Mouse (Mus musculus) intestine, embryonic 16.5 days (tissue): Measurements from ENCODE around the gene Snrpg. TPM values are rescaled to one million over a fixed set of nuclear protein-coding genes. Genes with fewer than 3 reads are reported as not detected.

ENCODE experiments used
- ATAC-seq: fragments of 200-750 bp; cut with Nextera tagmentation; 2 replicates; pipeline ENCODE4 v1.8.0; 2017; ENCODE audit warnings: moderate TSS enrichment, moderate library complexity
- H3K27ac ChIP-seq: fragments of 300-500 bp; sonication (generic); 2 replicates; pipeline ENCODE4 v1.5.1; 2014; ENCODE audit warnings: mild to moderate bottlenecking, low read length
- H3K27me3 ChIP-seq: fragments of 300-500 bp; sonication (generic); replicated peaks from 2 replicates; pipeline ENCODE4 v1.6.1; 2014; ENCODE audit warnings: low read length, control low read depth, mixed read lengths; ENCODE audit not compliant: control insufficient read depth, insufficient read depth
- H3K36me3 ChIP-seq: fragments of 300-500 bp; sonication (generic); 2 replicates; pipeline ENCODE4 v1.6.1; 2014; ENCODE audit warnings: low read length, control low read depth; ENCODE audit not compliant: control insufficient read depth, insufficient read depth
- H3K4me1 ChIP-seq: fragments of 300-500 bp; sonication (generic); 2 replicates; pipeline ENCODE4 v1.6.1; 2014; ENCODE audit warnings: low read length, control low read depth, mixed read lengths; ENCODE audit not compliant: control insufficient read depth, insufficient read depth
- H3K4me2 ChIP-seq: fragments of 300-500 bp; sonication (generic); 2 replicates; pipeline ENCODE4 v1.6.1; 2014; ENCODE audit warnings: low read depth, low read length, control low read depth
- H3K4me3 ChIP-seq: fragments of 300-500 bp; sonication (generic); 2 replicates; pipeline ENCODE4 v1.5.1; 2014; ENCODE audit warnings: mild to moderate bottlenecking, low read length
- H3K9ac ChIP-seq: fragments of 300-500 bp; sonication (generic); 2 replicates; pipeline ENCODE4 v1.6.1; 2014; ENCODE audit warnings: low read depth, low read length
- H3K9me3 ChIP-seq: fragments of 300-500 bp; sonication (generic); 2 replicates; pipeline ENCODE4 v1.6.1; 2016; ENCODE audit warnings: low read length, control low read depth; ENCODE audit not compliant: control insufficient read depth
- WGBS: fragments of 180-500 bp; shearing (Covaris S2); extraction: QIAGEN DNeasy Blood & Tissue Kit; methylation state at CpG from one replicate; pipeline ENCODE4 v1.1.7; 2014; 5-methylcytosine and 5-hydroxymethylcytosine counted together
- polyA plus RNA-seq: library from polyadenylated mRNA; unstranded; fragments of >200 nt; fragmentation: Nextera tagmentation; extraction: Ambion mirVana; gene quantifications from 2 replicates; pipeline ENCODE4 v1.2.1, GENCODE M21; 2015

The Snrpg gene
- polyA plus RNA-seq, 1 experiment from 2014 or later, result 465 TPM

DNA sequence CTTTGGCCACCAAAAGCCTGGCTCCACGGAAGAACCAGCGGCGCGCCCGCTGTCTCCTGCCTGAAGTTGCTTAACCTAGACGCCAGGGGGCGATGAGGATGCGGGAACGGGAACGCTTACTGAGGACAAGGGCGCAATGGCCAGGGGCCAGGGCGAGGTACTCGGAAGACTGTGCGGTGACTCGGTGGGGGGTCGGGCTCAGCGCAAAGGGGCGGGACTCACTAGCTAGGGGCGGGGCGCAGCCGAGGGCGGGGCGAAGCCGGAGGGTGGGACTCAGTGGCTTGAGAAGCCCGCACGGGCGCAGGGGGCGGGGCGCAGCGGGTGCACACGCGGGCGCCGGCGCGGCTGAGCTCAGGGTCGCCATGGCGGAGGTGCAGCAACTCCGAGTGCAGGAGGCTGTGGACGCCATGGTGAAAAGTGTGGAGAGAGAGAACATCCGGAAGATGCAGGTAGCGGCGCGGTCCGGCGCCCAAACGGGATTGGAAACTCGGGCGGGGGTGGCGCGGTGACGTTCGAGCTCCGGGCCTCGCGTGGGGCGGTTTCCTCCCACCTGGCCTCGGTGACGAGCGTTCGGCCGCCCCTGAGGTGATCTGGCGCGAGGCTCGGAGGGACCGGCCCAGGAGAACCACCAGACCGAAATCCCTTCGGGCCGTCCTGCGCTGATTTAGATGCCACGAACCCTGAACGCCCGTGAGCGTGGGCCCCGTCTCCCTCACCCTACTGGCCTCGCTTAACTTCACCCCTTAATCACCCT, 5.6 kb upstream of the Snrpg start, which contains the start of gene Fam136a:
TSS of gene Fam136a (plus strand) at position 276 of the 754 bp plus-strand sequence.
- WGBS, result under 1% methylated on average over 76 of the region's 76 CpGs
- Histone ChIP-seq H3K9me3 (no peaks in the 10 kb centered on the region), H3K9ac (peak within 1 kb of the TSS; percentile 89), H3K4me3 (peak within 1 kb of the TSS; percentile 64), H3K27me3 (no peaks in the 10 kb centered on the region), H3K4me1 (peaks cover 7% of the 10 kb centered on the region), H3K36me3 (0 out of 2 replicates have a peak, but pooled peaks cover 3% of the 10 kb centered on the region), H3K27ac (peak within 1 kb of the TSS; percentile 95), H3K4me2 (peak within 1 kb of the TSS; percentile 78)
- peak; percentile 94 for ATAC-seq

DNA sequence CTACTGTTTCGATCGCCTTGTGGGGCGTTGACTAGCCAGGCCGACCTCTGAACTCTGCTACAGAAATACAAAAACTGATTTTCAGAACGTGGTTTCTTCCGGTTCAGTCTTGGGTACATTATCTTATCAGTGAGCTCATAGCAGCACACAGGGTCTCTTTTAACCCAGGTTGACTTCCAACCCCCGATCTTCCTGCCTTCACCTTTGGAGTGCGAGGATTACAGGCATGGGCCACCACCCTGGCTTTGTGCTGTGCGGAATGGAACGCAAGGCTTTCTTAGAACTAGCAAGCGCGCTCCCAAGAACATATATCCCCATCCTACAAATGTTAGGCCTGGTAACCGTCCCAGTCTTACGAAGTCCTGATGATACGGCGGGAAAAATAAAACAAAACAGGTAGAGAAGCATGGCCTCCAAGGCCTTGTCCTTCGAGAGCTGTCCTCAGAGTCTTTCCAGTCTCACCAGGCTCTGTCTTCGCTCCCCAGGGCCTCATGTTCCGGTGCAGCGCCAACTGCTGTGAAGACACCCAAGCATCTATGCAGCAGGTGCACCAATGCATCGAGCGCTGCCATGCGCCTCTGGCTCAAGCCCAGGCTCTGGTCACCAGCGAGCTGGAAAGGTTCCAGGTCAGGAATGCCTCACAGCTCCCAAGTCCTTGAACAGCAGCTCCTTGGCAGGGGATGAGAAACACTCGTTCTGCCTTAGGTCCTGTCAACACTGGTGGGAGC, 4.8 kb upstream of the Snrpg start:
- ATAC-seq, result no peak; the same call in 1 of the 2 replicates
- Histone ChIP-seq H3K27ac (peak overlapping the region; percentile 95), H3K4me1 (peaks cover 11% of the 10 kb centered on the region), H3K4me3 (peak overlapping the region; percentile 64), H3K9me3 (no peaks in the 10 kb centered on the region), H3K9ac (peak overlapping the region; percentile 89), H3K36me3 (0 out of 2 replicates have a peak, but pooled peaks cover 3% of the 10 kb centered on the region), H3K4me2 (peak overlapping the region; percentile 60), H3K27me3 (no peaks in the 10 kb centered on the region)
- 35% methylated on average over 25 of the region's 25 CpGs for WGBS

DNA sequence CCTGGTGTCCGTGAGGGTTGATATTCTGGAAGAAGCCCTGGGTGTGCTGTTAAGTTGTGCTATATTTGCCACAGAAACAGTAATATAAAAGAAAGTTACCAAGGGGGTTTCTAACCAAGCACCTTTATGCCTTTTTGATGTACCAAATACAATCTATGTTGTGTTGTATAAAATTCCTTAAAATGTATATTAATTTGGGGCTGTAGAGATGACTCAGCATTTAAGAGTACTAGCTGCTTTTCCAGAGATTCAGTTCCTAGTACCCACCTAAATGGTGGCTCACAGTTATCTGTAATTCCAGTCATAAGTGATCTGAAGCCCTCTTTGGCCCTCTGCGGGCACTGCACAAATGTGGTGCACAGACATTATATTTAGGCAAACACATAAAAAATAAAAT, 4.3 kb upstream of the Snrpg start:
- Histone ChIP-seq H3K36me3 (0 out of 2 replicates have a peak, but pooled peaks cover 3% of the 10 kb centered on the region), H3K9ac (peak overlapping the region; percentile 89), H3K4me1 (peaks cover 11% of the 10 kb centered on the region), H3K27me3 (no peaks in the 10 kb centered on the region), H3K4me2 (peak overlapping the region; percentile 60), H3K9me3 (no peaks in the 10 kb centered on the region), H3K4me3 (peak overlapping the region; percentile 64), H3K27ac (peak overlapping the region; percentile 95)
- 67% methylated on average over 2 of the region's 2 CpGs for WGBS
- no peak for ATAC-seq

DNA sequence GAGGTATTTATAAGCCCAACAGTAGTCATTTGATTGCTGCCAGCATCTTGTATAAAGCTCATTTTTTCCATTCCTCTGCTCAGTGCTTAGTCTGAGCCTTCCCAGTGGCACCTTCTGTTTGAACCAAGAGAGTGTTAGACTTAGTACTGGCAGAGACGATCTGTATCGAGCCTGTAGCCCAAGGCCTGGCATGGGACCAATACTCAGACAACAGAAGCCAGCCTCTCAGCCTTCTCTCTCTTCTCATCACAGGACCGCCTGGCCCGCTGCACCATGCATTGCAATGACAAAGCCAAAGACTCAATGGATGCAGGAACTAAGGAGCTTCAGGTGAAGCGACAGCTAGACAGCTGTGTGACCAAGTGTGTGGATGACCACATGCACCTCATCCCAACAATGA, 2.6 kb upstream of the Snrpg start:
- Histone ChIP-seq H3K4me2 (no peak overlapping the region), H3K9me3 (no peaks in the 10 kb centered on the region), H3K36me3 (0 out of 2 replicates have a peak, but pooled peaks cover 3% of the 10 kb centered on the region), H3K27ac (no peak overlapping the region), H3K4me1 (peaks cover 22% of the 10 kb centered on the region), H3K27me3 (no peaks in the 10 kb centered on the region), H3K9ac (no peak overlapping the region), H3K4me3 (no peak overlapping the region)
- ATAC-seq, result no peak
- 95% methylated on average over 5 of the region's 5 CpGs for WGBS

DNA sequence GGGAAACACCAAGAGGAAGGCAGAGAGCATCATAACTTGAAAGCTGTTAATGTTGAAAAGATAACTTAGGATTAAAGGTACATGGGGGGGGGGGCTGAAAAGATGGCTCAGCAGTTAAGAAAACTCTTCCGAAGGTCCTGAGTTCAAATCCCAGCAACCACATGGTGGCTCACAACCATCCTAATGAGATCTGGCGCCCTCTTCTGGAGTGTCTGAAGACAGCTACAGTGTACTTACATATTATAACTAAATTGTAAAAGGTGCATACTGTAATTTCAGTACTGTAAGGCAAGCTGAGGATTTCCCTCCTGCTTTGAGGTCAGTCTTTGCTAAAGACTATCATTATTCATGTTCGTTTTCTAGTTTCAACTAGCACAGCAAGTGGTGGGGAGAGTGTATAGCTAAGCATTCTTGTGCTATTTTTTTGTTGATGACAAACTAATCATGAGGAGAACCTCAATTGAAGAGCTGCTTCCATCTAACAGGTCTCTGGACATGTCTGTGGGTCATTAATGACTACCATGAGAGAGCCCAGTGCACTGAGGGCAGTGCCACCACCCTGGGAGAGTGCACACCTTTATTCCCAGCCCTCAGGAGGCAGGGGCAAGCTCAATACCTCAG, 901 bp upstream of the Snrpg start:
- H3K9ac ChIP-seq, result peak overlapping the region; percentile 83; the same call in 1 of the 2 replicates
- H3K9me3 ChIP-seq, result no peaks in the 10 kb centered on the region
- 78% methylated on average over 3 of the region's 3 CpGs for WGBS
- H3K27ac ChIP-seq, result 0 out of 2 replicates have a peak overlapping the region, but pooled peaks have one; percentile 85
- ATAC-seq, result no peak
- no peaks in the 10 kb centered on the region for H3K27me3 ChIP-seq
- H3K4me2 ChIP-seq, result peak overlapping the region; percentile 82; the same call in 1 of the 2 replicates
- 0 out of 2 replicates have a peak, but pooled peaks cover 3% of the 10 kb centered on the region for H3K36me3 ChIP-seq
- peak overlapping the region; percentile 87; the same call in 1 of the 2 replicates for H3K4me3 ChIP-seq
- peaks cover 22% of the 10 kb centered on the region for H3K4me1 ChIP-seq

DNA sequence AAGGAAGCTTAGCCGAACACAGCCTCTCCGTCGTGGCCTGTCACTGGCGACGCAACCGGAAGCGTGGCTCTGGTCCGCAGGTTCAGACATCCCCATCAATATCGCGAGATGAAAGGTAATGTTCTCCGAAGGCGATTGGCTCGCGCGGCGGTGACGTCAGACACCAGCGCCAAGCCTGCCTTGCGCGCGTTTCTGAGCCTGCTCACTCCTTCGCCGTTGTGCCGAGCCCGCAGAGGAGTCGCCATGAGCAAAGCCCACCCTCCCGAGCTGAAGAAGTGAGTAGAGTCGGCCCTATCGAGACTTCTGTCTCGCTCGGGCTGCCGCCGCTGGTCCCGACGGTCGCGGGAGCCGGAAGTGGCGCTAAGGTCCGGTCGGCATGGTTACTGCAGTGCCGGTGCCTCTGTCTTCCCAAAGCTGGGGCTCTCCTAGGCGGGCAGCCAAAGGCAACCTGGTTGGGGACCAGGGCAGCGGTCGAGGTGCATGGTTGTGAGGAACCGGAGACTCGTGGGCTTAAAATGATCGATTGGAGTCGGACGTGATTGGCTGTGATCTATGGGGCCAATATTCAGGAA, 322 bp downstream of the Snrpg start:
- under 1% methylated on average over 50 of the region's 50 CpGs for WGBS
- peak; percentile 97 for ATAC-seq
- no peaks in the 10 kb centered on the region for H3K9me3 ChIP-seq

DNA sequence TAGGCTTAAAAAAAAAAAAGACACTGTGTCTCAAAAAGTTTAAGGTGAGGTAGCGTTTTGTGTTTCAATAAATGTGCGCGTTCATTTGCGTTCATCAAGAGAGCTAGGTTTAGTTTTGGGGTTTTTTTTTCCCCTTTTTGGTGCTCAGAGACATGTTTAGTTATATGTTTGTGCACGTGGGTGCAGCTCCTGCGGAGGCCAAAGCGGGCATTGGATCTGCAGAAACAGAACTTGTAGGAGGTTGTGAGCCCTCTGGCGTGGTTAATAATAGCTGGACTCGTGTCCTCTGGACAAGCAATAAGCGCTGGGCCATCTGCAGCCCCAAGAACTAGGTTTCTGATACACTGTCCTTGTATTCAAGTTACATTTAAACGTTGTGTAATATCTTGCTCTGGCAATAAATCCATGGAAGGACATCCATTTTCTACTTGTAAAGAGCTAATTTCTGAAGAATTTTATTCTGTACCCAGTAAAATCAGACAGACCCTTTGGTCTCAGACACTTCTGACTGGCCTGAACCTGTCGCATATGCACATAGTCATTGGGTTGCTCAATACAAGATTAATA, 929 bp downstream of the Snrpg start:
- Histone ChIP-seq H3K36me3 (peaks cover 5% of the 10 kb centered on the region; the same call in 1 of the 2 replicates), H3K9ac (peak overlapping the region; percentile 83), H3K4me2 (peak overlapping the region; percentile 74), H3K9me3 (no peaks in the 10 kb centered on the region), H3K27ac (no peak overlapping the region), H3K27me3 (no peaks in the 10 kb centered on the region), H3K4me1 (peaks cover 17% of the 10 kb centered on the region; the same call in 1 of the 2 replicates), H3K4me3 (peak overlapping the region; percentile 87)
- no peak for ATAC-seq
- WGBS, result 3% methylated on average over 12 of the region's 12 CpGs

More for the DNA sequence above, 322 bp downstream of the Snrpg start:
- H3K9ac ChIP-seq, result peak overlapping the region; percentile 83
- H3K4me3 ChIP-seq, result peak overlapping the region; percentile 87
- H3K27ac ChIP-seq, result peak overlapping the region; percentile 85
- peaks cover 20% of the 10 kb centered on the region for H3K4me1 ChIP-seq
- peak overlapping the region; percentile 82 for H3K4me2 ChIP-seq
- H3K27me3 ChIP-seq, result no peaks in the 10 kb centered on the region
- 0 out of 2 replicates have a peak, but pooled peaks cover 3% of the 10 kb centered on the region for H3K36me3 ChIP-seq

DNA sequence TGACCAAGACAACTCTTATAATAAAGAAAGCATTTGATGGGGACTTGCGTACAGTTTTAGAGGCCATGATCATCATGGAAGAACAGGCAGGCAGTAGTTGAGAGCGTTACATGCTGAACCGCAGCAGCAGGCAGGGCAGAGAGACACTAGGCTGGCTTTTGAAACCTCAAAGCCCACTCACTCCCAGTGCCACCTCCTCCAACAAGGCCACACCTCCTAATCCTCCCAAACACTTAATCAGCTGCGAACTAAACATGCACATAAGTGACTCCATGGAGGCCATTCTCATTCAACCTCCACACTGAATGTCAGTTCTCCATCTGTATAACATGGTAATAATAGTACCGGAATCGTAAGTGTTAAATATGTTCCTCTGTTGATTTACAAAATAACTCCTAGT, 2.5 kb downstream of the Snrpg start:
- peaks cover 5% of the 10 kb centered on the region; the same call in 1 of the 2 replicates for H3K36me3 ChIP-seq
- WGBS, result 90% methylated on average over 6 of the region's 6 CpGs
- H3K9ac ChIP-seq, result no peak overlapping the region
- no peak overlapping the region for H3K4me2 ChIP-seq
- H3K4me1 ChIP-seq, result peaks cover 17% of the 10 kb centered on the region; the same call in 1 of the 2 replicates
- no peak overlapping the region for H3K4me3 ChIP-seq
- no peak overlapping the region for H3K27ac ChIP-seq
- ATAC-seq, result no peak
- H3K27me3 ChIP-seq, result no peaks in the 10 kb centered on the region
- H3K9me3 ChIP-seq, result no peaks in the 10 kb centered on the region
